ENCODE assay signal across 11 mouse cellular contexts in genomic region chr10:67182651-67183050, GRCm38 (mm10).
DNase-seq lines count a peak whose midpoint lies in the region; ATAC-seq and TF ChIP-seq lines count a peak whose summit lies in the region.
"Had no signal": no experiment of that assay in that cellular context is flagged by ENCODE, and none has a peak within 500 bp of the region (broad histone marks: within the 10 kb centered on the region; RNA-seq: fewer than 3 reads in every experiment).

No protein-coding gene starts in this region.

- no peak overlapping the region for H3K4me2 ChIP-seq in stomach, embryonic 15.5 days
- H3K4me2 ChIP-seq: midbrain, embryonic 15.5 days had no signal

- no peak for TF ChIP-seq CTCF in liver, adult 2 months (IDR thresholded peaks at IDR 0.05; ENCODE audit: low read depth, low read length)
- TF ChIP-seq CTCF in cerebellum, adult 2 months (IDR thresholded peaks at IDR 0.05; ENCODE audit: borderline replicate concordance, insufficient read depth, low read depth, low read length) = no peak

- TF ChIP-seq POLR2A in liver, adult 2 months (IDR thresholded peaks at IDR 0.05; ENCODE audit: extremely low read depth, insufficient read depth, low read length) = no peak
- no peak for TF ChIP-seq POLR2A in cerebellum, adult 2 months (IDR thresholded peaks at IDR 0.05; ENCODE audit: borderline replicate concordance, insufficient read depth, low read length)

- WGBS in liver, adult 2 months = 72% methylated on average over 3 of the region's 3 CpGs
- 34% methylated on average over 3 of the region's 3 CpGs for WGBS in stomach, embryonic 15.5 days
- 74% methylated on average over 3 of the region's 3 CpGs for WGBS in cerebellum, adult 2 months

- DNase-seq in frontal cortex, postnatal 10 days (ENCODE audit: low spot score in 2 of 2) = no peak
- peak; percentile 44 for DNase-seq in liver, adult 2 months (ENCODE audit: extremely low read depth, low read depth, low spot score)
- no peak for DNase-seq in liver
- no peak for DNase-seq in urinary bladder, adult 18-20 months (ENCODE audit: low spot score in 2 of 2)
- DNase-seq in cerebellum, adult 2 months = no peak
- DNase-seq: adrenal gland, adult 2 months; gastrocnemius, postnatal 14 days had no signal

- peak; percentile 24; the same call in 1 of the 2 replicates for ATAC-seq in frontal cortex, adult (ENCODE audit: low TSS enrichment)
- peak; percentile 39 to 47 for ATAC-seq in hematopoietic stem cell, adult 5-6 weeks (replicated peaks in 1 of 2; ENCODE audit: insufficient read depth in 1 of 2, low FRiP score in 2 of 2, low TSS enrichment in 1 of 2, low read depth in 1 of 2, poor library complexity in 2 of 2, severe bottlenecking in 2 of 2)
- no peak for ATAC-seq in stomach, embryonic 15.5 days (ENCODE audit: insufficient read depth, low FRiP score, low read depth)
- ATAC-seq: midbrain, embryonic 15.5 days had no signal

- H3K4me3 ChIP-seq in liver, adult 2 months (ENCODE audit: insufficient read depth, low read depth, low read length) = no peak overlapping the region
- no peak overlapping the region for H3K4me3 ChIP-seq in stomach, embryonic 15.5 days (replicated peaks)
- no peak overlapping the region for H3K4me3 ChIP-seq in cerebellum, adult 2 months (replicated peaks; ENCODE audit: insufficient read depth, low read depth, low read length)
- H3K4me3 ChIP-seq: midbrain, embryonic 15.5 days had no signal

- peaks cover 12% of the 10 kb centered on the region; the same call in 1 of the 2 replicates for H3K79me2 ChIP-seq in liver, adult 2 months (ENCODE audit: control insufficient read depth, insufficient read depth, low read length)

- no peaks in the 10 kb centered on the region for H3K27me3 ChIP-seq in liver, adult 2 months (ENCODE audit: control insufficient read depth, insufficient read depth, low read length)
- no peaks in the 10 kb centered on the region for H3K27me3 ChIP-seq in stomach, embryonic 15.5 days (replicated peaks)
- H3K27me3 ChIP-seq in cerebellum, adult 2 months (ENCODE audit: control insufficient read depth, insufficient read depth, low read length) = no peaks in the 10 kb centered on the region
- H3K27me3 ChIP-seq: midbrain, embryonic 15.5 days had no signal

- H3K27ac ChIP-seq in liver, adult 2 months (replicated peaks; ENCODE audit: insufficient read depth, low read depth, low read length) = peak overlapping the region; percentile 52
- H3K27ac ChIP-seq in stomach, embryonic 15.5 days = peak overlapping the region; percentile 40; the same call in 1 of the 2 replicates
- H3K27ac ChIP-seq in cerebellum, adult 2 months (ENCODE audit: insufficient read depth, low read length) = no peak overlapping the region
- H3K27ac ChIP-seq: midbrain, embryonic 15.5 days had no signal

- no peak overlapping the region for H3K9ac ChIP-seq in liver, adult 2 months (ENCODE audit: low read depth, low read length)
- no peak overlapping the region for H3K9ac ChIP-seq in stomach, embryonic 15.5 days
- H3K9ac ChIP-seq: midbrain, embryonic 15.5 days had no signal

- H3K4me1 ChIP-seq in liver, adult 2 months (ENCODE audit: control insufficient read depth, insufficient read depth, low read length) = peaks cover 18% of the 10 kb centered on the region
- H3K4me1 ChIP-seq in stomach, embryonic 15.5 days = peaks cover 14% of the 10 kb centered on the region
- H3K4me1 ChIP-seq in cerebellum, adult 2 months (ENCODE audit: control insufficient read depth, insufficient read depth, low read length) = peaks cover 10% of the 10 kb centered on the region; the same call in 1 of the 2 replicates

- H3K36me3 ChIP-seq in liver, adult 2 months (ENCODE audit: control insufficient read depth, insufficient read depth, low read length) = no peaks in the 10 kb centered on the region
- H3K36me3 ChIP-seq in stomach, embryonic 15.5 days = no peaks in the 10 kb centered on the region
- H3K36me3 ChIP-seq: midbrain, embryonic 15.5 days had no signal

- no peaks in the 10 kb centered on the region for H3K9me3 ChIP-seq in stomach, embryonic 15.5 days
- H3K9me3 ChIP-seq: midbrain, embryonic 15.5 days had no signal
